Mouse (Mus musculus) erythroblast, embryonic 14.5 days (primary cell): ENCODE measurements at regions not wholly inside any gene's neighbourhood (a gene's known extent, or its start where the extent isn't known, plus 50 kb on each side); places are given as distances from the start of the nearest gene placed in this dataset.

Source experiments
- GATA1 ChIP-seq: IDR thresholded peaks from 2 replicates; pipeline ENCODE4 v1.6.1; 2012; ENCODE audit warnings: low read length, inconsistent platforms, mixed read lengths
- TAL1 ChIP-seq: IDR thresholded peaks from 3 replicates; pipeline ENCODE4 v1.6.1; 2012; ENCODE audit warnings: low read length, inconsistent platforms, mixed read lengths

DNA sequence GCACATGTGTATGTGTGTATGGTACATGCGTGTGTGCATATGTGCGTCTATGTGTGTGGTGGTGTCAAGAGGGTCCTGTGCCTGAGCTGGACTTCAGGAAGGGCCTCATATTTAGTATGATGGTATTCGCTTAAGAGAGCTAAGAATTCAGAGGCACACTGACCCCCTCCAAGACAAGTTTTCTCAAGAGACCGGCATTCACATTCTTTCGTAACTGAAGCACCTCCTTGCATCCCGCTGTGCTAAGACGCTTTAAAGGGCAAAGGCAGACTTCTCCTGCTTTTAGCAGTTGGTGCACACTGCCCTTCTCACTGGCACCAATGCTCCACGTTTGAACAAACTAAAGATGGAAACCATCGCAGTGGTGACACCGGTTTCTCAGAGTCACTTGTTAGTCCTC lies 110.3 kb upstream of the Shb start:
- TF ChIP-seq GATA1, result no peak
- no peak for TF ChIP-seq TAL1
